16 mouse cellular contexts compared by ENCODE assay signal in genomic region chr17:12868043-12868442, GRCm38 (mm10). TPM values are rescaled to one million over a fixed set of nuclear protein-coding genes. Genes with fewer than 3 reads are reported as not detected.
DNase-seq lines count a peak whose midpoint lies in the region; ATAC-seq lines count a peak whose summit lies in the region.
"Had no signal": no experiment of that assay in that cellular context is flagged by ENCODE, and none has a peak within 500 bp of the region (broad histone marks: within the 10 kb centered on the region; RNA-seq: fewer than 3 reads in every experiment).

TSS of gene Mas1 (minus strand) at chr17:12868143.

- ATAC-seq in heart, embryonic 14.5 days (ENCODE audit: insufficient number of reproducible peaks, insufficient read depth, low FRiP score, low read depth): no peak
- no peak for ATAC-seq in megakaryocyte, adult 5-6 weeks (ENCODE audit: poor library complexity, severe bottlenecking)
- ATAC-seq: CD4-positive, CD25-positive, alpha-beta regulatory T cell, adult 4 months had no signal

- WGBS in heart, embryonic 14.5 days: 48% methylated on average over 2 of the region's 2 CpGs

- H3K27ac ChIP-seq in heart, embryonic 14.5 days (replicated peaks in 1 of 2; ENCODE audit: control insufficient read depth in 1 of 2, insufficient read depth in 1 of 2, low read depth in 2 of 2, low read length in 2 of 2): peak within 1 kb of the TSS in 1 of 2 experiments; percentile 43; a peak in 2 of 4 replicates
- H3K27ac ChIP-seq: hindbrain, embryonic 14.5 days had no signal

- H3K9ac ChIP-seq in heart, embryonic 14.5 days (ENCODE audit: low read length): no peak within 1 kb of the TSS
- H3K9ac ChIP-seq: hindbrain, embryonic 14.5 days had no signal

- no peaks in the 10 kb centered on the region for H3K9me3 ChIP-seq in heart, embryonic 14.5 days (ENCODE audit: control insufficient read depth, low read length)
- no peaks in the 10 kb centered on the region for H3K9me3 ChIP-seq in megakaryocyte, embryonic 14.5 days

- intact Hi-C loops in heart, postnatal 36 days (cut with DNase I): no loop called here
- intact Hi-C loops in left cerebral cortex, postnatal 14 days (cut with DNase I): loop anchor here (5.0 to 10.0 kb wide), 2 partner anchors 71 to 453 kb away; no protein-coding TSS in a partner anchor

- H3K36me3 ChIP-seq in heart, embryonic 14.5 days (ENCODE audit: control insufficient read depth, insufficient read depth, low read length): no peaks in the 10 kb centered on the region
- no peaks in the 10 kb centered on the region for H3K36me3 ChIP-seq in megakaryocyte, embryonic 14.5 days (replicated peaks; ENCODE audit: low read length)

- H3K4me3 ChIP-seq in heart, embryonic 14.5 days (ENCODE audit: control insufficient read depth in 1 of 2, insufficient read depth in 1 of 2, low read depth in 1 of 2, low read length in 2 of 2): no peak within 1 kb of the TSS
- H3K4me3 ChIP-seq in megakaryocyte, embryonic 14.5 days (replicated peaks): peak within 1 kb of the TSS; percentile 28

- H3K4me1 ChIP-seq in heart, embryonic 14.5 days (ENCODE audit: control insufficient read depth in 2 of 2, insufficient read depth in 2 of 2, low read length in 2 of 2): peaks cover 6 to 16% of the 10 kb centered on the region in 2 experiments
- peaks cover 58% of the 10 kb centered on the region for H3K4me1 ChIP-seq in megakaryocyte, embryonic 14.5 days

- H3K4me2 ChIP-seq in heart, embryonic 14.5 days (ENCODE audit: low read length): peak within 1 kb of the TSS; percentile 18
- H3K4me2 ChIP-seq: hindbrain, embryonic 14.5 days had no signal

- DNase-seq in heart, postnatal 36 days: no peak
- DNase-seq in left cerebral cortex, postnatal 14 days (ENCODE audit: low spot score in 2 of 2): no peak
- DNase-seq in c-Kit-positive CD71-positive TER-119-positive erythroid progenitor cells, embryonic 14.5 days (ENCODE audit: low spot score): no peak
- no peak for DNase-seq in gastrocnemius, postnatal 4 days (ENCODE audit: low spot score in 2 of 2)
- DNase-seq: cerebellum, adult 8-10 months; kidney, adult 2 months; lung, adult 2 months; right cerebral cortex, postnatal 25 days; thymus, postnatal 36 days had no signal

- peaks cover 4% of the 10 kb centered on the region; the same call in 1 of the 2 replicates for H3K27me3 ChIP-seq in heart, embryonic 14.5 days (ENCODE audit: control insufficient read depth, insufficient read depth, low read length)
- peaks cover 10% of the 10 kb centered on the region for H3K27me3 ChIP-seq in megakaryocyte, embryonic 14.5 days (replicated peaks)

RNA-seq across cellular contexts. Expression of gene Mas1, which starts in this region (rescaled TPM):
- polyA plus RNA-seq in heart, embryonic 14.5 days (2014; fragmentation: Nextera tagmentation; extraction: Ambion mirVana): 0.65 and 0.70 TPM in 2 replicates
- 1 to 10 TPM in 1 of 2 experiments, under 1 TPM in 1; 0.84 to 1.1 TPM for total RNA-seq in heart, postnatal 36 days (2021)
- polyA plus RNA-seq in megakaryocyte, embryonic 14.5 days (2012; ENCODE audit: insufficient read depth, low replicate concordance): not detected in 2 replicates
- total RNA-seq in megakaryocyte, adult 5-6 weeks (2015): not detected in 2 replicates
- not detected in 2 replicates for total RNA-seq in megakaryocyte, adult 5-6 weeks (2017)
- total RNA-seq in left cerebral cortex, postnatal 14 days (2021): 10 to 100 TPM; 25.5 to 26.0 TPM
- 1 to 10 TPM; 1.3 to 1.6 TPM for total RNA-seq in gastrocnemius, postnatal 4 days (2021)
- total RNA-seq: megakaryocyte progenitor cell, adult 5-6 weeks had no signal
- polyA plus RNA-seq: large intestine, adult 2 months had no signal

Comparison
In these comparisons a context has a peak if more than half of its experiments do, and no peak if none do; other contexts are left out.
1. RNA of gene Mas1 (total RNA-seq): 25.5 to 26.0 TPM in left cerebral cortex, postnatal 14 days; 1.3 to 1.6 TPM in gastrocnemius, postnatal 4 days, 0.84 to 1.1 TPM in heart, postnatal 36 days and not detected in megakaryocyte, adult 5-6 weeks; every median in the first group is over 10 times any median in the second.